Mouse (Mus musculus): ENCODE results near the gene Cntf.

GRCm38 (mm10) chr19:12731950-12732349 is 33.5 kb downstream of the Cntf start:
- no peak for TF ChIP-seq CTCF (IDR thresholded peaks at IDR 0.05; ENCODE audit: low read depth)
- TF ChIP-seq EP300 (IDR thresholded peaks at IDR 0.05; ENCODE audit: low read depth): no peak

Data from liver, postnatal 0 days (tissue).